Mouse (Mus musculus) liver, adult 2 months (tissue): Measurements from ENCODE around the gene Inpp5a.

ENCODE experiments used
- CTCF ChIP-seq: fragments of 200-500 bp; IDR thresholded peaks from 2 replicates; pipeline ENCODE4 v1.5.1; 2011; ENCODE audit warnings: low read depth, low read length, control low read depth
- POLR2A ChIP-seq: fragments of 200-500 bp; IDR thresholded peaks from 2 replicates; pipeline ENCODE4 v1.6.1; 2011; ENCODE audit warnings: low read length, control low read depth; ENCODE audit not compliant: insufficient read depth; ENCODE audit errors: extremely low read depth

DNA sequence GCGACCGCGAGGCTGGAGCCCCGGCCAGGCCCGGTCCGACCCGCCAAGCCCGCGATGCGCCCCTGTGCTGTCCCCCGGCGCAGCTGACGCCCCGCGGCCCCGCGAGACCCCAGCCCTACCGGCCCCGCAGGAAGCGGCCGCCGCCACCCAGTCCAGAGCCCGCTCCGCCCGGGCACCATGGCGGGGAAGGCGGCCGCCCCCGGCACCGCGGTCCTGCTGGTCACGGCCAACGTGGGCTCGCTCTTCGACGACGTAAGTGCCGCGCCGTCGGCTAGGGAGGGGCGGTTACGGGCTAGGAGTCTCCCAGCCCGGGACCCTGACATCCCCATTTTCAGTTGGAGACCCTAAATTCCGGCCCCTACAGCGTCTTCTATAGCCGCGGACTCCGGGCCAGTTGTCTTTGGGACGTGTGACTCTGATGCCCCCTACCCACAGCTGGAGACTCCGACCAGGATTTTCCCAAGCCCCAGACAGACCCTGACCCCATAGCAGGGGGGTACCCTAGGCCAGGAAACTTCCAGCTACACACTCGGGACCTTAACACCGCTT, 378 bp downstream of the Inpp5a start:
- TF ChIP-seq CTCF, result 0 out of 2 replicates have a peak, but pooled peaks have one; percentile 3
- no peak for TF ChIP-seq POLR2A
